In genomic region chr12:111724638-111725337, GRCm38 (mm10) we compare ENCODE assay signal across 9 mouse cellular contexts. TPM values are rescaled to one million over a fixed set of nuclear protein-coding genes. Genes with fewer than 3 reads are reported as not detected.
DNase-seq lines count a peak whose midpoint lies in the region; ATAC-seq lines count a peak whose summit lies in the region.
"Had no signal": no experiment of that assay in that cellular context is flagged by ENCODE, and none has a peak within 500 bp of the region (broad histone marks: within the 10 kb centered on the region; RNA-seq: fewer than 3 reads in every experiment).

No protein-coding gene starts in this region.

- no peaks in the 10 kb centered on the region for H3K27me3 ChIP-seq in heart, embryonic 10.5 days (ENCODE audit: insufficient read depth, poor library complexity, severe bottlenecking)
- H3K27me3 ChIP-seq in forebrain, embryonic 11.5 days (ENCODE audit: control insufficient read depth, insufficient read depth, low read length) = no peaks in the 10 kb centered on the region
- H3K27me3 ChIP-seq in neural tube, embryonic 13.5 days = no peaks in the 10 kb centered on the region
- H3K27me3 ChIP-seq: limb, embryonic 13.5 days had no signal

- WGBS in heart, embryonic 10.5 days = 64% methylated on average over 6 of the region's 6 CpGs
- WGBS in forebrain, embryonic 11.5 days = 43% methylated on average over 6 of the region's 6 CpGs
- WGBS in neural tube, embryonic 13.5 days = 56% methylated on average over 6 of the region's 6 CpGs

- no peak overlapping the region; the same call in 1 of the 2 replicates for H3K9ac ChIP-seq in forebrain, embryonic 11.5 days (ENCODE audit: low read length)
- H3K9ac ChIP-seq in neural tube, embryonic 13.5 days = 0 out of 2 replicates have a peak overlapping the region, but pooled peaks have one; percentile 5
- H3K9ac ChIP-seq: limb, embryonic 13.5 days had no signal

- H3K9me3 ChIP-seq in heart, embryonic 10.5 days = no peaks in the 10 kb centered on the region
- no peaks in the 10 kb centered on the region for H3K9me3 ChIP-seq in forebrain, embryonic 11.5 days (ENCODE audit: control insufficient read depth, low read length)
- no peaks in the 10 kb centered on the region for H3K9me3 ChIP-seq in neural tube, embryonic 13.5 days
- H3K9me3 ChIP-seq: limb, embryonic 13.5 days had no signal

- intact Hi-C loops in heart, postnatal 36 days (cut with DNase I) = no loop called here

- DNase-seq in heart, adult 11 months = peak; percentile 99
- no peak for DNase-seq in heart, embryonic 10.5 days (ENCODE audit: low spot score)
- DNase-seq in forebrain, embryonic 11.5 days (ENCODE audit: low spot score) = no peak
- DNase-seq in heart, postnatal 36 days = peak; percentile 41 to 60
- DNase-seq in right cerebral cortex, postnatal 36 days (ENCODE audit: low spot score in 2 of 2) = no peak
- no peak for DNase-seq in frontal cortex, postnatal 10 days (ENCODE audit: low spot score in 2 of 2)
- no peak for DNase-seq in ovary, postnatal 36 days (ENCODE audit: low spot score)

- no peak for ATAC-seq in forebrain, embryonic 11.5 days (replicated peaks; ENCODE audit: low FRiP score)
- ATAC-seq in neural tube, embryonic 13.5 days (ENCODE audit: low read depth) = no peak; the same call in 1 of the 2 replicates

- peaks cover 17% of the 10 kb centered on the region for H3K4me1 ChIP-seq in heart, embryonic 10.5 days
- H3K4me1 ChIP-seq in forebrain, embryonic 11.5 days (replicated peaks; ENCODE audit: control insufficient read depth, insufficient read depth, low read length) = no peaks in the 10 kb centered on the region
- H3K4me1 ChIP-seq in neural tube, embryonic 13.5 days (replicated peaks) = no peaks in the 10 kb centered on the region
- H3K4me1 ChIP-seq: limb, embryonic 13.5 days had no signal

- no peak overlapping the region for H3K27ac ChIP-seq in heart, embryonic 10.5 days
- peak overlapping the region; percentile 25; the same call in 1 of the 2 replicates for H3K27ac ChIP-seq in forebrain, embryonic 11.5 days (ENCODE audit: low read depth, low read length)
- H3K27ac ChIP-seq in neural tube, embryonic 13.5 days (replicated peaks) = peak overlapping the region; percentile 52
- H3K27ac ChIP-seq: limb, embryonic 13.5 days had no signal

- H3K36me3 ChIP-seq in heart, embryonic 10.5 days = peaks cover 44% of the 10 kb centered on the region
- no peaks in the 10 kb centered on the region for H3K36me3 ChIP-seq in forebrain, embryonic 11.5 days (ENCODE audit: control insufficient read depth, insufficient read depth, low read length)
- H3K36me3 ChIP-seq in neural tube, embryonic 13.5 days = peaks cover 48% of the 10 kb centered on the region

- no peak overlapping the region for H3K4me2 ChIP-seq in forebrain, embryonic 11.5 days (ENCODE audit: low read depth, low read length, severe bottlenecking)
- H3K4me2 ChIP-seq in neural tube, embryonic 13.5 days = no peak overlapping the region
- H3K4me2 ChIP-seq: limb, embryonic 13.5 days had no signal

- H3K4me3 ChIP-seq in heart, embryonic 10.5 days = no peak overlapping the region
- no peak overlapping the region for H3K4me3 ChIP-seq in forebrain, embryonic 11.5 days (ENCODE audit: low read depth, low read length)
- no peak overlapping the region for H3K4me3 ChIP-seq in neural tube, embryonic 13.5 days
- H3K4me3 ChIP-seq: limb, embryonic 13.5 days had no signal

RNA-seq across cellular contexts. Expression of gene Apopt1, which starts 11.7 kb away (rescaled TPM):
- polyA plus RNA-seq in heart, embryonic 10.5 days (2016; fragmentation: Nextera tagmentation; extraction: Ambion mirVana) = 53.3 and 55.2 TPM in 2 replicates
- polyA plus RNA-seq in forebrain, embryonic 11.5 days (2014; fragmentation: Nextera tagmentation; extraction: Ambion mirVana) = 55.4 and 55.5 TPM in 2 replicates
- total RNA-seq in heart, postnatal 36 days (2021) = 10 to 100 TPM; 38.4 to 40.6 TPM
- polyA plus RNA-seq in neural tube, embryonic 13.5 days (2015; fragmentation: Nextera tagmentation; extraction: Ambion mirVana) = 52.0 and 59.1 TPM in 2 replicates

RNA-seq across cellular contexts. Expression of gene Bag5, which starts 11.7 kb away (rescaled TPM):
- polyA plus RNA-seq in heart, embryonic 10.5 days (2016; fragmentation: Nextera tagmentation; extraction: Ambion mirVana) = 43.7 and 47.7 TPM in 2 replicates
- polyA plus RNA-seq in forebrain, embryonic 11.5 days (2014; fragmentation: Nextera tagmentation; extraction: Ambion mirVana) = 65.2 and 67.7 TPM in 2 replicates
- total RNA-seq in heart, postnatal 36 days (2021) = 10 to 100 TPM; 19.5 to 20.4 TPM
- polyA plus RNA-seq in neural tube, embryonic 13.5 days (2015; fragmentation: Nextera tagmentation; extraction: Ambion mirVana) = 57.6 and 66.2 TPM in 2 replicates

RNA-seq across cellular contexts. Expression of gene Klc1, which starts 33.9 kb away (rescaled TPM):
- polyA plus RNA-seq in heart, embryonic 10.5 days (2016; fragmentation: Nextera tagmentation; extraction: Ambion mirVana) = 109 and 116 TPM in 2 replicates
- polyA plus RNA-seq in forebrain, embryonic 11.5 days (2014; fragmentation: Nextera tagmentation; extraction: Ambion mirVana) = 226 and 247 TPM in 2 replicates
- 10 to 100 TPM; 84.4 to 94.2 TPM for total RNA-seq in heart, postnatal 36 days (2021)
- 593 and 603 TPM in 2 replicates for polyA plus RNA-seq in neural tube, embryonic 13.5 days (2015; fragmentation: Nextera tagmentation; extraction: Ambion mirVana)

RNA-seq across cellular contexts. Expression of gene Trmt61a, which starts 46.9 kb away (rescaled TPM):
- polyA plus RNA-seq in heart, embryonic 10.5 days (2016; fragmentation: Nextera tagmentation; extraction: Ambion mirVana) = 12.7 and 18.9 TPM in 2 replicates
- polyA plus RNA-seq in forebrain, embryonic 11.5 days (2014; fragmentation: Nextera tagmentation; extraction: Ambion mirVana) = 12.9 and 15.6 TPM in 2 replicates
- 1 to 10 TPM; 3.8 to 6.6 TPM for total RNA-seq in heart, postnatal 36 days (2021)
- 7.2 and 8.5 TPM in 2 replicates for polyA plus RNA-seq in neural tube, embryonic 13.5 days (2015; fragmentation: Nextera tagmentation; extraction: Ambion mirVana)

RNA-seq across cellular contexts. Expression of gene Ckb, which starts 52.6 kb away (rescaled TPM):
- polyA plus RNA-seq in heart, embryonic 10.5 days (2016; fragmentation: Nextera tagmentation; extraction: Ambion mirVana) = 408 and 575 TPM in 2 replicates
- 2,325 and 2,523 TPM in 2 replicates for polyA plus RNA-seq in forebrain, embryonic 11.5 days (2014; fragmentation: Nextera tagmentation; extraction: Ambion mirVana)
- 10 to 100 TPM; 71.6 to 84.7 TPM for total RNA-seq in heart, postnatal 36 days (2021)
- 1,774 and 1,823 TPM in 2 replicates for polyA plus RNA-seq in neural tube, embryonic 13.5 days (2015; fragmentation: Nextera tagmentation; extraction: Ambion mirVana)

Comparison
In these comparisons a context has a peak if more than half of its experiments do, and no peak if none do; other contexts are left out.
1. DNase-seq: peak in heart, adult 11 months (single experiment) and heart, postnatal 36 days (2 of 2); none in heart, embryonic 10.5 days (single experiment), forebrain, embryonic 11.5 days (single experiment), right cerebral cortex, postnatal 36 days (0 of 2), frontal cortex, postnatal 10 days (0 of 2) and ovary, postnatal 36 days (single experiment).